Comparison of ENCODE assay signal across 8 mouse cellular contexts in the genomic region with DNA sequence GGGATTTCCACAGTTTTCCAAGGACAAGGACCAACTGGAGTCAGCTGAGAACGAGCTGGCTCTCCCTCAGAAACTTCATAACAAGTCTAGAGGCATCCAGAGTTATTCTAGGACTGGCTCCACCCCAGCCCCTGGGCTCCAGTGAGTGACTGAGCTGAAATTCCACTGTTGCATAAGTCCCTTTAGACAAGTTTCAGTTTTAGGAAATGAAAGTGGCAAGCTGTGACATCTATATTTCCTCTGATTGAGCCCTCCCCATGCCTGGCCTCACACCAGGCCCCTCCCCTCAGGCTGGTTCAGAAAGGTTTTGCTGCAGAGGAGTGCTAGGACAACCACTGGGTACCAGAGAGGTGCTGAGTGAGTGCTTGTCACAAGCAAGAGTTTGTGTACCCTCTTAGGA. TPM values are rescaled to one million over a fixed set of nuclear protein-coding genes. Genes with fewer than 3 reads are reported as not detected.
DNase-seq lines count a peak whose midpoint lies in the region; ATAC-seq lines count a peak whose summit lies in the region.

No protein-coding gene starts in this region.

- no peaks in the 10 kb centered on the region for H3K9me3 ChIP-seq in forebrain, embryonic 15.5 days

- no peak overlapping the region for H3K4me3 ChIP-seq in forebrain, embryonic 15.5 days

- H3K9ac ChIP-seq in forebrain, embryonic 15.5 days (replicated peaks): no peak overlapping the region

- no peak overlapping the region for H3K4me2 ChIP-seq in forebrain, embryonic 15.5 days (replicated peaks)

- H3K27me3 ChIP-seq in forebrain, embryonic 15.5 days: no peaks in the 10 kb centered on the region

- H3K27ac ChIP-seq in forebrain, embryonic 15.5 days (replicated peaks): no peak overlapping the region

- 61% methylated on average over 1 of the region's 1 CpGs for WGBS in forebrain, embryonic 15.5 days

- H3K36me3 ChIP-seq in forebrain, embryonic 15.5 days: no peaks in the 10 kb centered on the region

- peak; percentile 95 for ATAC-seq in neutrophil, adult 5-6 weeks (ENCODE audit: extremely low read depth, insufficient number of reproducible peaks, low FRiP score, poor library complexity, severe bottlenecking)
- ATAC-seq in forebrain, embryonic 15.5 days (replicated peaks): no peak

- no peaks in the 10 kb centered on the region for H3K4me1 ChIP-seq in forebrain, embryonic 15.5 days

- DNase-seq in 3134 (ENCODE audit: extremely low read depth, insufficient read length, low spot score): peak; percentile 79
- peak; percentile 84 for DNase-seq in NIH3T3 (ENCODE audit: low read depth)
- peak; percentile 37 to 43 for DNase-seq in frontal cortex, postnatal 14 days (ENCODE audit: low spot score in 2 of 2)
- peak; percentile 69 for DNase-seq in heart, postnatal 4 days
- DNase-seq in liver: peak; percentile 43
- peak; percentile 15 to 19 for DNase-seq in thymus, postnatal 36 days

RNA-seq across cellular contexts. Expression of a gene that starts 21.4 kb away (rescaled TPM):
- total RNA-seq in heart, postnatal 4 days (2021): 1 to 10 TPM; 1.5 to 1.6 TPM
- total RNA-seq in neutrophil, adult 5-6 weeks (2017): 49.6 and 54.5 TPM in 2 replicates
- polyA plus RNA-seq in forebrain, embryonic 15.5 days (2015; fragmentation: Nextera tagmentation; extraction: Ambion mirVana): 0.95 and 0.99 TPM in 2 replicates

Comparison
In these comparisons a context has a peak if more than half of its experiments do, and no peak if none do; other contexts are left out.
1. DNase-seq: peak in every context shown above with its lines; median percentile 84 in NIH3T3; 79 in 3134; 69 in heart, postnatal 4 days; 43 in liver; 40 in frontal cortex, postnatal 14 days; 17 in thymus, postnatal 36 days.
2. RNA of a gene that starts 21.4 kb away (total RNA-seq): 49.6 to 54.5 TPM in neutrophil, adult 5-6 weeks; 1.5 to 1.6 TPM in heart, postnatal 4 days; every median in the first group is over 10 times any median in the second.